Mouse (Mus musculus): ENCODE data around the gene Arid1b.
"Not testable (repeated sequence)": the region's sequence is repeated elsewhere in the genome, so short reads cannot be mapped to it uniquely, and the experiment has no call there.

Arid1b gene

DNA sequence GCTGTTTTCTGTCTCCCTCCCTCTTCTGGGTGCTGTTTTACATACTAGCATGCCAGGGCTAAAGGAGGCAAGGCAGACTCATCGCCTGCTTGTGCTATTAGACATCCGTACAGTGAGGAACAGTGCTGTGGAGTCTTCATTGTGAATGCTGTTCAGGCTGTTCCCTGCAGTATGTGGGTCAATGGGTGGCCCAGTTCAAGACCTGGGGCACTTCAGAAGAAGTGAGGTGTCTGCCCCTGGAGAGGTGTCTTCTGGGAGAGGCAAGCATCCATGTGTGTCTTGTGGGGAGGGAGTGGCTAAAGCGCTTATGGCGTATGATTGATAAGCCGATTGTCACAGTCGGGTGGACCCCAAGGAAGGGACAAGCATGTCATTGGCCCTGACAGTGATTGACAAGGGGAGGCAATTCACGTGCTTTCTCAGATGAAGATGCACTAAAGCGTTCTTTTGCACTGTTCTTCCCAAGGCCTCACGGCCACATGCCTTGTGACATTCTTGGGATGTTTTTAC is 65.0 kb downstream of the Arid1b start:
- no peak for DNase-seq

DNA sequence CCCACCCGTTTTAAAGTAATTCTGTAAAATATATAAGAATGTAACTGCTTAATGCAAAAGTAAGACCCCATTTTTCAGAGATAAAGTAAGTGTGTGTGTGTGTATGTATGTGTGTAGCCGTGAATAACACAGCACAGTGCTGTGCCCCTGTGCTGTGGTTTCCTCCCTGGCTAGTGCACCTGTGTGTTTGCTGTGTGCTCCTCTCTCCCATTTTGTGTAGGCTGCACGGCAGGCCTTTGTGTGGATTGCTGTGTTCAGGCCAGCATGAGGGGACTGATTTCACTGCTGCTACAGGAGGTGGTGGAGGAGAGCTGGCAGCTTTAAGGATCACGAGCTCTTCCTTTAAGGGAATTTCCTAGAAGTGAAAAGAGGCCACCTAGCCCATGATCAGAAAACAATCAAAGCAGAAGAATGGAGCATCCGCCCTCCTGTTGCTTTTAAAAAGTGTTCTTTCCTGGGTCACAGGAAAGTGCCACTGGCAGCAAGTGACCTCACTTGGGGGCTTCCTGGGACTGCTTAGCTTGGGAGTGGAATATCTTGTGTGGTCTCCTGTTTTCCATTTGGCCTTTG is 66.5 kb downstream of the Arid1b start:
- no peak for DNase-seq

DNA sequence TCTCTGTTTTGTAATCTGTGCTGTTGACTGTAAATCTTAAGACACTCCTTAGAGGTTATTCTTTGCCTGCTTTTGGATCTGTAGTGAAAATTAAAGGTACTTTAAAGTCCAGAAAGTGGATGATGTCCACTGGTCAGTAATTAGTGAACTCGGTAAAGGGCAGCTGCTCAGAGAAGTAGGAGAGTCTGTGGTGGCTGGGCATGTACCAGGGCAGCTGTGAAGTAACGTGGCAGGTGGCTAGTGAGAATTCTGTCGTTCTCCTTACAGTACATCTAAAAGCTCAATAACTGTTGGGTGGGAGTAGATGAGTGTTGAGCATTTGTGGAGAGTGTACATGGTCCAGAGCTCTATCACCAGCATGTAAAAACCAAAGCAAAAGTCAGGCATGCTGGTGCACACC is 67.1 kb downstream of the Arid1b start:
- DNase-seq: no peak

DNA sequence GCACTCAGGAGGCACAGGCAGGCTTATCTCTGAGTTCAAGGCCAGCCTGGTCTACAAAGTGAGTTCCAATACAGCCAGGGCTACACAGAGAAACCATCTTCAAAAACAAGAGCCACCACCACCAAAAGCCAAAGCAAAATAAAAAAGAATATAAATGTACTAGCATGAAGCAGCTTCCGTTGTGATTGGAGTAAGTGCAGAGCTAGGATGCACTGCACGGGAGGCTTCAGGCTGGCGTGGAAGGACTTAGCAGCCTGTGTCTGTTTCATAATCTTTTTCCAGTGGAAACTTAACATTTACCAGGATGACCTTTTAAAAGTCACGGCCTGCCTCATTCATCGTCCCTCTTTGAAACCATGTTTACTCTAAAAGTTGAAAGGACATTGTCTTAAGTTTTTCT is 67.5 kb downstream of the Arid1b start:
- DNase-seq: no peak

DNA sequence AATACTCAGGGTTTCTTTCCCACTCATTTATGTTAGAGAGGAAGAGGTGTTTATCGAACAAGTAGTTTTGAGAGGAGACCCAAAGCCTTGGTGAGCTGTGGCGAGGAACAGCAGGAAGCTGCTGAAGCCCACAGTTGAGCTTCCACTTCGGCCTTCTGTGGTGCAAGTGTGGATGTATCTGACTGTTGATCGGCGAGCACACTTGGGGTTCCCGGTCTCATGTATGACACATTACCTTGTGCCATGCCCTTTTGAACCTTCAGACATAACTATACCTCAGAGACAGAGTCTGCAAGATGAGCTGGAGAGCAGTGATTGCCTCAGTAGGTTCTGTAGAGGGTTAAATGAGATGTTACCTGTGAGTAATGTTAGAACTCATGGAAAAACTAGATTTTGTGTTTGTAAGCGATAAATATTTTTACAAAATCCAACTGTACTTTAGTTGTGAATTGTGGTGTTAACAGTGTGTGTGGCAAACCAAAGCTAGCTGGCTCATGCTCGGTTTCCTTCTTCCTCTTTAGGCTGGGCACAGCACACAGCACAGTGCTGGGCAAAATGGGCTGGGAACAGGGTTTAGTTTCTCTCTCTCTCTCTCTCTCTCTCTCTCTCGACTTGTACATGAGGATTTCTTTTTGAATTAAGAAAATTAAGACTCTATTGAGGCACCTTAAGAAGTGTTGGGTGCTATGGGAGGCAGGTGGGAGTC is 69.5 kb downstream of the Arid1b start:
- DNase-seq: no peak

DNA sequence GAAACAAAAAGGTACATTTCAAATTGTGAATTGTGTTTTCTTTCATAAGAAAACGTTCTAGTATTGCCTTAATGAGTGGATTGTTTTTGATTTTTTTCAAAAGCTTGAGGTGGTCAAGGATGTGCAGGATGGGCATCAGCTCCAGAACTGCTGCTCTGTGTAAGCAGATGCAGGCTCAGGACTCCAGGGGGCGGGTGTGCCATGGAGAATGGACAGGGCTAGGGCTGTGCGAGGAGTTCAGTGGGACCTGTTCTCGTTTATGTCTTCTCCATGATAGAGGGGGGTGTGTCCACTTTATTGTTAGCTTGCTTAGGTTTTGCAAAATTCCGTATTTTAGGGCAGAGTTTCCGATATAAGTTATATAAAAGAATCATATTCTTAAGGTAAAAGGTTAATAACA is 70.6 kb downstream of the Arid1b start:
- no peak for DNase-seq

DNA sequence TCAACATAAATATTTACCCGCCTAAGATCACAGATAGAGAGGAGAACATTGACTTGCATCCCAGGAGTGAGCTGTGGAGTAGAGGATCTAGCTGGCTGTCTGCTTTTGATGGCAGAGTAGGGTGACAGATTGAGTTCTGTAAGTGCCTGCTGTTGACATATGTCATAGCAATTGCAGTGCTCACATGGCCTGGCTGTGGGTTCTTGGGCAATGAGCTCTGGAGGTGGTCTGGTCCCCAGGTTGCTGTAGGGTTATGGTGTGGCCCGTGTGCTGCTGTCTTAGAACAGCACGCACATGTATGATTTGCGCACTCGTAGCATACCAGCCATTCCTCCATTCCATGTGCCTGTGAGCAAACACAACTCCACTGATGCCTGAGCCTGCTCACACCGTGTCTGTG is 71.1 kb downstream of the Arid1b start:
- no peak for DNase-seq

DNA sequence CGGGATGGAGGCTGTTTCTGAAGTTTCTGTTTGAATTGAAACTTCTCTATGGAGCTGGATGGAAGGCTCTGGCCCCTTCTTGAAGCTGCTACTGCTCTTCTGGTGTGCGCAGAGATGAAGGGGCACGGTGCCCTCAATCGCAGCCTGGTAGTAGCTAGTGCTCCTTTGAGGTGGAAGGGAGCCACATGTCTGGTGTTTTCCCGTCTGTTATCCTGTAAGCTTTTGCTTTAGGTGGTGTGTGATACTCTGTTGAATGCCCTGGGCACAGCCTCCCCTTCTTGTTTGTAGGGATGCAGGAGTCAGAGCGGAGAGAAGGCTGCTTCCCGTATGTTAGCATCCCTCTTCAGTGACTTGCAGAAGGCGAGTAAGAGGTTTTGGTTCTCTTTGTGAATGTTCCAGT is 72.7 kb downstream of the Arid1b start:
- DNase-seq: no peak

DNA sequence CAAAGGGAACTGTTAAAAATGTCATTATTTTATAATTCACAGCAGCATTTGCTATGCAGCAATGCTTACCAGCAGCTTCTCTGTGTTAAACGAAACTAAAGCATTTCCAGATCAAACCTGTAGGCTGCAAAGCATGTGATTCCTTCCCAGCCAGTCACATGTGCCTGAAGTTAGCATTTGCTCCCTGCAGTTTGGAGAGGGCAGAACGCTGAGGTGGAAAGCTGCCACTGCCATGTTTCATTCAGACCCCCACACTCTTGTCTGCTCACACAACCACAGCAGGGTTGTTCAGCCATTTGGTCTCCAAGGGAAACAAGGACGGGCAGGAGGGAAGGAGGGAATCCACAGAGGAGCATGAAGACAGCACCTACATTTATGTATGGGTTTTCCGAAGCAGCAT is 73.1 kb downstream of the Arid1b start:
- DNase-seq: no peak

DNA sequence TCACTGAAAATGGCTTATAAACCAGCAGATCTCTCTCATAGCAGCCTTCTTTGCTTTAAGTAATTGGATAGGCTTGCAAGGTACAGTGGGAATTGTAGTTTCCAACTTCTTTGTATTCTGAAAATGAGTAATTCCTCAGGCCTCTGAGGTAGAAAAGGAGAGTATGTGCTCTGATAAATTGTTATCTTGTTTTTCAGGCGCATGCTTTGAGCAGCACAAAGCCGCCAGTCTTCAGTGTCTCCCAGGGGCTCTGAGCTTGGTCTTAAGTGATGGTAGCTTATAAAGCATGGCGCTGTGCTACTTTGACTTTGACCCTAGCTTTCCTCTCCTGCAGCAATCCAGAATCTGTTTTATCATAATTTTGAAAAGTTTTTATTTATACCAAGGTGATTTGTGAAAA is 76.3 kb downstream of the Arid1b start:
- no peak for DNase-seq

DNA sequence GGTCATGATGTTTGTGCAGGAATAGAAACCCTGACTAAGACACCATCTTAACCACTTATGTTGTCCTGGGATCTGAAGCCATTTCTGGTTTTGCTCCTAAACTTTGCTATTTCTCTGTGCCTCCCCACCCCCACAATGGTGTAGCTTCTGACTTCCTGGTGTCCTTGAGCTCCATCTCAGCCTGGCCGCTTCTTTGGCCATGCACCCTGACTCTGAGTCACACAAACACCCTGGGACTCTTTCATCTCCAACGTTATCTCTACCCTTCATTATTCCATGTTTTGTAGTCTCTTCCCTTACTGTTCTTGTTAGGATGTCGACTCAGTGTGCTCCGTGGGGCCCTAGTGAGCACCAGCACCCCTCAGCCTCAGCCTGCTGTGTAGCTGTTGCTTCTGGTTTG is 78.4 kb downstream of the Arid1b start:
- no peak for DNase-seq

DNA sequence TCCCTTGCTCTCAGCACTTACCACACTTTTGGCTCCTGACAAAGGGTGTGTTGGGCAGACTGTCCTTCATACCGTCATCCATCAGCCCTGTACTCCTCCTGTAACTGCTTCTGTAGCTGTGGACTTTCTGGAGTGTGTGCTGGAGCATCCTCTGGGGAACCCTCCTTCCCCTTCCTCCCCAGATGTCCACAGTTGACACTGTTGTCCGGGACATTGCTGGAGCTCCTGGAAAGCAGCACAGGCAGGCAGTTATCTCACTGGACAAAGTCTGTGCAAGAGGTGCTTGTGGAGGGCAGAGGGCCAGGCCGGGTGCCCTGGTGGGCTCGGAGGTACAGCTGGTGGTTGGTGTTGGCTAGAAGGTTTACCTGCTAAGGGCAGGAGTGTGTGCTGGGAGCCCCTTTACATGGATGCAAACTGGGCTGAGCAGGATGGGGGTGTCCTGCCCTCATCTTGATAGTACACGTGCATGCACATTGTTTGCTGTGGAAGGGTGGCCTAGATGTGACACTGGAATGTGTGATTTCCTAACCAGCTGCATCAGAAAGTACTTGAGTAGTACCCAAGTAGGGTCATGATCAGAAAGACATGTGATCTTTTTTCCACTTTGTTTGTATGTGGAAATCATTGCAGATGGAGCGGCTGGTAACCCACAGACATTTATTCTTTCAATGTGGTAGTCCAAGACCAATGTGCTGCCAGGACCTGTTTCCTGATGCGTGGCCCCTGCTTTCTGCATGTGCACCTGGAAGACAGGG is 80.8 kb downstream of the Arid1b start:
- no peak for DNase-seq

DNA sequence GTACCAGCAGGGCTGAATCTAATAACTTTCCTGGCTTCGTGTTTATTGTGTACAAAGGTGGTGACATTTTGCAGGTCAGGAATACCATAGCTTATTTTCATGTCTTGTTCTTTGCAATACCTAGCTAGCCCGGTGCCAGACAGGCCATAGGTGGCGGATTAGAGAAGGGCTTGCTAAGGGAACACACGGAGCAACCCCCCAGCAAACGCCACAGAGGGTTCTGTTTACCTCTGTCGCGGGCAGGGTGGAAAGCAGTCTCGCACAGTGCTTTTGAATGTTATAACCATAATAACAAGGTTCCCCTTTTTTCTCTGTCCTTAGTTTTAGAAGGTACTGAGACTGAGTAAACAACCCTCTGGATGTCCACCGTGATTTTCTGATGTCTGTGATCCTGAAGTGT is 83.9 kb downstream of the Arid1b start:
- no peak for DNase-seq

DNA sequence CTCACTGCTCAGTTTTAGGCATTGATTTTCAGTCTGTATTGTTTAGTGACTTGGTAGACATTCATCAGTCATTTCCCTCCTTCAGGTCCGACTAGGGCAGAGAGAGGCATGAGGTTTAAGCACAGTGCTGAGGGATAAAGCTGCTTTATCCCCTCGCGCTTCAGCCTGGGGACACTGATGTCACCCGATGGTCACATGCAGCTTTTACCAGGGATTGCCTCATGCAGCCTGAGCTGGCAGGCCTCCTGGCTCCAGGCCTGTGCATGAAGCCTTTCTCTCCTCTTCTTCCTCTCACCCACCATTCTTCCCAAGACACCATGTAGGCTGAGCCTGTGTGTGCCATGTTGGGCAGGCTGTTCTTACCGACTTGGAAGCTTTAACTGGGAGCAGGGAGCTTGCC is 84.4 kb downstream of the Arid1b start:
- no peak for DNase-seq

DNA sequence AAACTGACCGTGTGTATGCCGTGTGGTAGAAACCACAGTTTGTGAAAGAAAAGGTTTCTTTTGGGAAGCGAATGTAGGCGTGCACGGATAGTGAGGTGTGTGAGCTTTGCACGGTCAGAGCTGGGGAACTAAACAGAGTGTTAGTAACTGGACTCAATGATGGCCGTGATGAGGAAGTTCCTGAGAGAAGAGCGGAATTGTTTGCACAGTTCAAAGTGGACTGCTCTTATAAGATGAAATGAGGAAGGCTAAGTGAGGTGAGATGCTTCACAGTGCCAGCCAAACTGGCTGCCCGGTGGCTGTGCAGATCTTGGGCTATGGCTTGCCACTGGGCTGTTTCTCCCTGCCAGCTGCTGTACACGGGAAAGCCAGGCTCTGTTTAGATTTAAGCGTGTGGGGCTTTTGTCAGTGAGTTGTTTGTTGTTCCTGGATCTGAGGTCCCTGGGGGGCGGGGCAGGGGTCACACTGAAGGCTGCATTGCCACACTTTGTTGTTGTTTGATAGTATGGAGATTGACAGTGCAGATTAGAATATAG is 86.8 kb downstream of the Arid1b start:
- DNase-seq: no peak

DNA sequence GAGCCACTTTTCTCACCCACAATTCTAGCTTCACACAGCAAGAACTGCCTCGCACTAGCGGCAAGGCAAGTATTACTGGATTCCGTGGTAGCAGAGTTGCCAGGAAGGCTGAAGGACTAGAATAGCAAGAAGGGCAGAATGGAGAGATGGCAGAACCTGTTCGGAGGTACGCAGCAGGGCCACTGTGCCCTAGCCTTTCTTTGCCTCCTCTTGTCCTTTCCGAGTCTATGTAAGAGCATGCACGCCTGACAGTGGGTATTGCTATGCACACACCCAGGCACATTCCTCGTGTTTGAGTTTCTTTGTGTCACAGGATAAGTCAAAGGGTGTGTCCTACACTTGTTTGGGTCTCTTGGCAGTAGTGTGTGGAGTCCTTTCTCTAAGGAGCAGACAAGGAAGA is 88.1 kb downstream of the Arid1b start:
- no peak for DNase-seq

DNA sequence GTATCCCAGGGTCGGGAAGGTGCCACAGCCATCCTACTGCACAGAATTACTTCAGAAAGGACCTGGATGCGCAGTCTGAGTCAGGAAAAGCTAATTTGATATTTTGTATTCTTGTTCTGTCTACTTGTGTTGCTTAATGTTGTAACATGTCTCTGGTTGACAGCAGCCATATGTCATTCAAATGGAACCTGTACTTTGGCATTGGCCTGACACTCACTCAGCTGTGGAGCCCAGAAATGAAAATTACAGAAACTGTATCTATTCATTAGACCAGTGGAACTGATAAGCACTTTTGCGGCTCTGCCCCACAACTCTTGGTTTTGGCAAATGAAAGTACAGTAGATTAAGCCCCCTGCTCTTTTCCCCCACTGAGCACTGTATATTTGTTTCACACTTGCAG is 89.4 kb downstream of the Arid1b start:
- no peak for DNase-seq

DNA sequence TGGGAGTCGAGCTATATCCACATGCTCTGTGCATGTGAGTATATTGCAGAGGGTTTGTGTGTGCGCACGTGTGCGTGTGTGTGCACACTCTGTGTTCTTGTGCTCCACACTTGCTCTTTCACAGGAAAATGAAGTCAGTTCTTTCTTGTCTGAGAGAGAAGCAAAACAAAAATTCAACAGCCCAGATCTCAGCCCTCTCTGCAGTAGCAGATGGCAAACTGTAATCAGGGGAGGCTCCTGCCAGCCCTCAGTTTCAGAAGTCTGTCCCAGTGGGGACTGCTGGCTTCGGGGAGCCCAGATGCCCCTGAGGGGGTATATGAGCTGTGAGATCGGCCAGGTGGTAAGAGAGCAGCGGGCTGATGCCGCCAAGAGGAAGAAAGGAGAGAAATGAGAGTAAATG is 90.0 kb downstream of the Arid1b start:
- no peak for DNase-seq

DNA sequence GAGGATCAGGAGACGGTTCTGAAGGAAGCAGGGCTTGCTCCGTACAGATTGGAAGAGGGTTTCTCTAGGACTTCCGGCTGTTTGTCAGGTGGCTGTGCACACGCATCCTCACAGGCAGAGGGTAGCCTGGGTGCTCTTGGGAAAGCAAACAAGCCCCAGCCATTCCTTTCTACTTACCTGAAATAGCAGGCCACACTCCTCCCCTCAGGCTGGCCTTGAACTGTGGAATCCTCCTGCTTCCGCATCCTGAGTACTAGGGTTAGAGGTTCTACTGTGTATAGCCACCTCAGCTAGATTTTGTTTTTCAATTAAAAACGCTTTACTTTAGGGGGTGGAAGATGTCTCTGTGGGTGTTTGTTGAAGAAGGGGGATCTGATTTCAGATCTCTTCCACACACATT is 90.9 kb downstream of the Arid1b start:
- DNase-seq: no peak

DNA sequence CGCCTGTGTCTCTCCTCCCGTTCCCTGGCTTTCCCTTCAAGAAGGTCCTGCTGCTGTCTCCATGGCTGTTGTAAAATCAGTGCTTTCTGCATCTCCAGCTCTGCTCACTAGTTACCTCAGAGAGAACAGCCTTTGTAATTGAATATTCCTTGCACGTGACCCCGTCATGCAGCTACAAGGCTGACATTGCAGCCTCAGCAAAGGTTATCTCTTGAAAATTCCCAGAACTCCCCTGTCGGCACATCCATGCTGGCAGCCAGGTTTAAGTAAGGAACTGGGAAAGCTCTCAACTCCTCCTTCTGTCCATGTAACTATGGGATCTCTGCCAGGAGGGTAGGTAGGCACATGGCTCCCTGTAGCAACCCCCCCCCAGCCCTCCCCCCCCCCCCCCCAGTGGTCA is 91.8 kb downstream of the Arid1b start:
- no peak for DNase-seq

DNA sequence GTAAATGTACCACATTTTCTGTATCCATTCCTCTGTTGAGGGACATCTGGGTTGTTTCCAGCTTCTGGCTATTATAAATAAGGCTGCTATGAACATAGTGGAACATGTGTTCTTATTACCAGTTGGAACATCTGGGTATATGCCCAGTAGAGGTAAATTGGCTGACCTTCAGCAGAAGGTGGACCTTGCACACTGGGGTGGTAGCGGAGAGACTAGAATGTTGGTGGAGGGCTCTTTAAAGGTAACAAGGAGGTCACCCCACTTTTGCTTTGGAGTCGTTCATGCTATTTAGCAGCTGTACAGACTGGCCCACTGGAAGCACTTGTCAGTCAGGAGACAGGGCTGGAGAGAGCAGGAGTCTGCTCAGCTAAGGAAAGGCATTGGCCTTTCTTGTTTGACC is 94.1 kb downstream of the Arid1b start:
- not testable (repeated sequence) for DNase-seq

DNA sequence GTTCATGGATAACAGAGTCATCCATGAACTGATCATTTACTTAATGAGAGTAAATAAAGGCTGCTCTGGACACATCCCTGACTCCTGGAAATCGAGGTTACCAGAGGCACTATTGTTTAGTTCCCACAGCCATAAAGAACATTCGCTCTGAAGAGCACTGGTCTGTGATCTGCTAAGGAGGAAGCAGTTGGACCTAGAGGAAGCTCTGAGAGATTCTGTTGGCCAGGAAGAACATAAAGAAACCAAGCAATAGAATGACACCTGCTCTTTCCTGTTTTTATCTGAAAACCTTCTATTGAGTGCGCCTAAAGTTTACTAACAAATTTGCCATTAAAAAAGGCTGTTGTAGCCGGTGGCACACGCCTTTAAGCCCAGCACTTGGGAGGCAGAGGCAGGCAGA is 94.7 kb downstream of the Arid1b start:
- DNase-seq: no peak

DNA sequence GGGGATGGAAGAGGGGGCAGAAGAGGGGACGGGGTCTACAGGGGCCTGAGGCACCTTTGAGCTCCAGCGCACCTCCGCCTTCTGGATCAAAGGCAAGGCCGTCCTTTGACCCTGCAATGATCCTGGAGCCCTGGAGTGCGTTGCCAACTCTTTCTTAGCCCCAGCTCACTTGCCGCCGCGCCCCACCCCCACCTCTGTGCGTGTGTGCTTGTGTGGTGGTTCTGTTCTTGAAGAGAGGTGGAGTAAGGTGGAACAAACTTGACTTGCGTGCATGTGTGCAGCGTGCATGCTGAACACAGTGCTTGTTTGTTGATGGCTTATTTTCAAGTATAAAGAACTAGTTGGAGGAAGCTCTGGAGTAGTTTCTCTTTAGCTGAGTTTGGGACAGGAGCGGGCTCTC is 95.4 kb downstream of the Arid1b start:
- peak; percentile 51 for DNase-seq

DNA sequence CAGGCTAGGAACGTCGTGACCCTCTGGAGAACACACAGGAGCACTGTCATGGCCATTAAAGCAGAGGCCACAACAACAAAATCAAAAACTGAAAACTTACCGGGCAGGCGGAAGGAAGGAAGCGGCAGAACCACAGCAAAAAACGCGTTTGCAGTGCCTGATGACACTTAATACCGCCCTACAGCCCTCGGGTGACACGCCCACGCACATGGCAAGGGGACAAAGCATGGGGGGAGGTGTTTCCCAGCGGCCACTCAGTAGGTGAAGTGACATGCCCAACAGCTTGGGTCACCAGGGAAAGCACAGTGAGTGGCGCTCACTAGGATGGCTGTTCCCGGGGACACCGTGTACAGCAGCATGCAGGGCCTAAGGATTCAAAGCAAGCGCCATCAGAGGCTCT is 97.4 kb downstream of the Arid1b start:
- DNase-seq: no peak
